Mouse (Mus musculus) forebrain, embryonic 11.5 days (tissue): ENCODE measurements at regions not wholly inside any gene's neighbourhood (a gene's known extent, or its start where the extent isn't known, plus 50 kb on each side); places are given as distances from the start of the nearest gene placed in this dataset.

Experiments used
- ATAC-seq: fragments of 200-750 bp; cut with Nextera tagmentation; replicated peaks from 2 replicates; pipeline ENCODE4 v1.8.0; 2017; ENCODE audit warnings: moderate TSS enrichment; ENCODE audit not compliant: low FRiP score
- DNase-seq: peaks from one replicate; pipeline ENCODE4 v3.0.0-alpha.2; 2017; ENCODE audit warnings: low spot score
- H3K27ac ChIP-seq: fragments of 300-500 bp; sonication (generic); 2 replicates; pipeline ENCODE4 v1.5.1; 2014; ENCODE audit warnings: low read depth, low read length
- H3K27me3 ChIP-seq: fragments of 300-500 bp; sonication (generic); 2 replicates; pipeline ENCODE4 v1.6.1; 2014; ENCODE audit warnings: mild to moderate bottlenecking, low read length, mixed read lengths; ENCODE audit not compliant: control insufficient read depth, insufficient read depth
- H3K36me3 ChIP-seq: fragments of 300-500 bp; sonication (generic); 2 replicates; pipeline ENCODE4 v1.6.1; 2014; ENCODE audit warnings: mild to moderate bottlenecking, low read length, moderate library complexity, mixed read lengths; ENCODE audit not compliant: control insufficient read depth, insufficient read depth
- H3K4me1 ChIP-seq: fragments of 300-500 bp; sonication (generic); replicated peaks from 2 replicates; pipeline ENCODE4 v1.6.1; 2014; ENCODE audit warnings: low read length, mixed read lengths; ENCODE audit not compliant: control insufficient read depth, insufficient read depth
- H3K4me2 ChIP-seq: fragments of 300-500 bp; sonication (generic); 2 replicates; pipeline ENCODE4 v1.6.1; 2014; ENCODE audit warnings: low read depth, mild to moderate bottlenecking, low read length, moderate library complexity, mixed read lengths; ENCODE audit not compliant: severe bottlenecking
- H3K4me3 ChIP-seq: fragments of 300-500 bp; sonication (generic); 2 replicates; pipeline ENCODE4 v1.5.1; 2014; ENCODE audit warnings: low read depth, low read length
- H3K9ac ChIP-seq: fragments of 300-500 bp; sonication (generic); 2 replicates; pipeline ENCODE4 v1.6.1; 2014; ENCODE audit warnings: low read length
- H3K9me3 ChIP-seq: fragments of 300-500 bp; sonication (generic); 2 replicates; pipeline ENCODE4 v1.6.1; 2016; ENCODE audit warnings: low read length, mixed read lengths; ENCODE audit not compliant: control insufficient read depth
- WGBS: fragments of 180-500 bp; shearing (Covaris S2); extraction: QIAGEN DNeasy Blood & Tissue Kit; methylation state at CpG from one replicate; pipeline ENCODE4 v1.1.7; 2014; 5-methylcytosine and 5-hydroxymethylcytosine counted together

DNA sequence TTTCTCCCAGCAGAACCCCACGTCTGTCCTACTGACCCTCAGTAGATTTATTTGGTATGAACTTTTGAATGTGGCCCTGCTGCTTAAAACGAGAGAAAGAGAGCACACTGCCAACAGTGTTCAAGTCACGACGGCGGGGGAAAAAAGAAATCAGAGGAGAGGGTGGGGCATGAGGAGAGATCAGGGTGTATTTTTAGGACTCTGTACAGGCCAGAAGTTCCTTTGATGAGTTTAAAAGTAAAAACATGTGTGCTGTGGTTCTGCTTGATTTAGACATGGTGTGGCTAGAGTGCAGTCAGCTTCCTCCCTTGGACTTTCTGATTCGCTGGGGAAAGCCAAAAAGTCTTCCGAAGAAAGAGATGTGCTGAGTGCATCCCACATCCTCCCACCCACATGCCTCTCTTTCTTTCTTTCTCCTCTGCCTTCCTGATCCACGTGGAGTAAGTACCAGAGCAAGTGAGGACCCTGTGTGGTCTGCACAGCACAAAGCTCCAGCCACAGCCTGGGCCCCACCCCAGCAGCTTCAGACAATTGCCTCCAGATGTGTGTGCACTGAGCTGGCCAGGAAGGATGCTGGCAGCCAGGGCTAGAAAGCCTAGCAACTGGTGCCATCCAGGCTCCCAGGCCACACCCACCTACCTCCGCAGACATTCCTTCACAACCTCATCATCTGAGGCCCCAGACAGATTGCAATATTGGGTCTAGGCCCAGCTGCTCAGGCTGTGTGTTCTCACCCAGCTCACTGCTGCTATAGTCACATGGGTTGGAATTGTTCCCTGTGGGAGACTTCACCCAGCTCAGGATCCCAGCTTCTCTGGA is 78.5 kb upstream of the Cdh5 start:
- no peaks in the 10 kb centered on the region for H3K27me3 ChIP-seq
- DNase-seq, result peak; percentile 57
- H3K4me1 ChIP-seq, result no peaks in the 10 kb centered on the region
- no peak overlapping the region for H3K27ac ChIP-seq
- no peak overlapping the region for H3K4me2 ChIP-seq
- WGBS, result 64% methylated on average over 9 of the region's 9 CpGs
- no peak for ATAC-seq
- no peak overlapping the region for H3K4me3 ChIP-seq
- no peak overlapping the region for H3K9ac ChIP-seq
- H3K9me3 ChIP-seq, result no peaks in the 10 kb centered on the region
- H3K36me3 ChIP-seq, result no peaks in the 10 kb centered on the region

DNA sequence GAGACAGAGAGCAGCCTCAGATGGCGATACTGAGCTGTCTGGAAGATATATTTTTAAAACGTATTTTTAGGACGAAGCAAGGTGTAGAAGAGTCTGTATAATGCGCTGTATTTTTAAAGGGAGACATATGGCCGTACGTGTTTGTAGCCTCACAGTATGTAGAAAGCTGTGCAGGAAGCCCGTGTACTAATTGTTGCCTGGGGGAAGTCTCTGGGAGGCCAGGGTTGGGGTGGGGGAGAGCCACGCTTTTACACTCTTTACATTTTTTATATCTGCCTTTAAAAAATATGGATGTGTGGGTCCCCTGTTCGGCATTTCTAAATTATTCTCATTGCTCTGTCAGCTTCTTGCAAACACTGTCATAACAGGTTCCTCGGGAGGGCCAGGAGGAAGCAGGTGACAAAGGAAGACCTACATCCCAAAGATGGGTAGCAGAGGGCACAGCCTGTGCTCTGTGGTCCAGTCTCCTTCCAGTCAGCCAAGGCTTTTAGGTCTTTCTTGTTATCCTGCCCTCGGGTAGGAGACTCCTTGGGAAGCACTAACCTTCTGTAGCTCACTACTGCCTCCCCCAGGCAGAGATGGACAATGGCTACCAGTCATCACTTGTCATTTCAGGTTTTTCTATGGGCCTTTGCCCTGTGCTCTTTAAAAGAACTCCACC is 74.1 kb upstream of the Cdh5 start:
- no peak overlapping the region for H3K4me3 ChIP-seq
- no peaks in the 10 kb centered on the region; the same call in 1 of the 2 replicates for H3K27me3 ChIP-seq
- H3K27ac ChIP-seq, result no peak overlapping the region
- ATAC-seq (0 out of 2 replicates have a peak, but pooled peaks have one; percentile 35), DNase-seq (peak; percentile 65)
- no peaks in the 10 kb centered on the region for H3K4me1 ChIP-seq
- H3K9ac ChIP-seq, result no peak overlapping the region
- 80% methylated on average over 11 of the region's 11 CpGs for WGBS
- no peaks in the 10 kb centered on the region for H3K36me3 ChIP-seq
- no peaks in the 10 kb centered on the region for H3K9me3 ChIP-seq
- H3K4me2 ChIP-seq, result no peak overlapping the region

DNA sequence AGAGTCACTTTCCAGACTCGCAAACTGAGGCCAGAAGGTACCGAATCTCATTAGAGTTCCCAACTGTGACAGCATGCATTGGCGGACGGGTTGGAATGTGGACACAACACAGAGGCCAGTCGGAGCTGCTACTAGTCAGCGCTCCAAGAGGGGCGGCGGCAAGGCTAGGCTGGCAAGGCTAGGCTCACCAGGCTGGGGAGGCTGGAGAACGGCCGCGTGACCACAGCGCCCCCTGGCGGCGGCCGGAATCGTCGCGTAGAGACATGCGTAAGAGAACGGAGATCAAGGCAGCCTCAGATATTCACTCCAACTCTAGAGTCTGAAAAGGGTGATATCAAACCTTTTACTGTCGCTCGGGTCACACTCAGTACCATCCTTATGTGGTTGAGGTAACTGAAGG is 72.8 kb upstream of the Cdh5 start:
- no peaks in the 10 kb centered on the region; the same call in 1 of the 2 replicates for H3K27me3 ChIP-seq
- H3K4me2 ChIP-seq, result peak overlapping the region; percentile 39
- no peak overlapping the region for H3K27ac ChIP-seq
- H3K36me3 ChIP-seq, result no peaks in the 10 kb centered on the region
- ATAC-seq, result peak; percentile 90
- H3K4me3 ChIP-seq, result no peak overlapping the region
- H3K4me1 ChIP-seq, result no peaks in the 10 kb centered on the region
- peak; percentile 93 for DNase-seq
- 3% methylated on average over 22 of the region's 22 CpGs for WGBS
- H3K9ac ChIP-seq, result no peak overlapping the region
- H3K9me3 ChIP-seq, result no peaks in the 10 kb centered on the region

DNA sequence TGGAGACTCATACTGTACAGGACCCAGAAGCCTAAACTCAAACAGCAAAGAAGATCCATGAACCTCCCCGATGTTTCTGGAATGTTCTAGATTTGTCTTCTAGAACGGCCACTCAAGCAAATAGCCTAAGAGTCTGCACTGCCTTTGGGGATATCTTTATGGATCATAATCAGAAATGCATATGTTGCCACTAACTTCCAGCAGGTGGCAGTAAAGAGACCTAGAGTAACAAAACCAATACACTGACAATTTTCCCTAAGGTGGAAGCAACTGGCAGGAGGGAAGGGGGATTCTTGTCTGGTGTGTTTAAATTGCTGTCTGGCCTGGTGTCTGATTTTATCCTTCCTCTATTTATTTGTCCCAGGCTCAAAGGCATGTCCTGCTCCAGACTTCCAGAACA is 69.2 kb upstream of the Cdh5 start:
- Histone ChIP-seq H3K4me2 (no peak overlapping the region), H3K4me3 (no peak overlapping the region), H3K4me1 (no peaks in the 10 kb centered on the region), H3K9me3 (no peaks in the 10 kb centered on the region), H3K36me3 (no peaks in the 10 kb centered on the region), H3K27me3 (no peaks in the 10 kb centered on the region; the same call in 1 of the 2 replicates), H3K9ac (no peak overlapping the region), H3K27ac (no peak overlapping the region)
- 93% methylated on average over 2 of the region's 2 CpGs for WGBS
- DNase-seq (no peak), ATAC-seq (no peak)

DNA sequence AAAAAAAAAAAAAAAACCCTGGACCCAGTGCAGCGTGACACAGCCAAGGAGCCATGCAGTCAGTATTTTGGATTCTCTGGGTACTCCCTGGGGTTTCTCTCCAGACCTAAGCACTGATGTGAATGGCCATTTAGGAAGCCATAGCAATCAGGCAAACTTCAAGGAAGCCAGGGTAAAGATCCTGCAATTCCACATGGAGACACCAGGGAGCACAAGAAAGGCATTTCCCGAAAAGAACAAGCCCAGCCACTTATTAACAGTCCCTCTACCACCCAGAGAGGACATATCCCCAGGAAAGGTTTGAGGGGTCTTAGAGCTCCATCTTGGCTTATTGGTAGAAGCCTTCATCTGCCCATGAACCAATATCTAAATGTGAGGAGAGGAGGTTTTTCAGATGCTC is 68.3 kb upstream of the Cdh5 start:
- H3K9ac ChIP-seq, result no peak overlapping the region
- no peak overlapping the region for H3K4me2 ChIP-seq
- no peak for DNase-seq
- no peaks in the 10 kb centered on the region; the same call in 1 of the 2 replicates for H3K27me3 ChIP-seq
- WGBS, result 56% methylated on average over 2 of the region's 2 CpGs
- H3K9me3 ChIP-seq, result no peaks in the 10 kb centered on the region
- no peak overlapping the region for H3K4me3 ChIP-seq
- H3K4me1 ChIP-seq, result no peaks in the 10 kb centered on the region
- no peaks in the 10 kb centered on the region for H3K36me3 ChIP-seq
- no peak for ATAC-seq
- H3K27ac ChIP-seq, result no peak overlapping the region

DNA sequence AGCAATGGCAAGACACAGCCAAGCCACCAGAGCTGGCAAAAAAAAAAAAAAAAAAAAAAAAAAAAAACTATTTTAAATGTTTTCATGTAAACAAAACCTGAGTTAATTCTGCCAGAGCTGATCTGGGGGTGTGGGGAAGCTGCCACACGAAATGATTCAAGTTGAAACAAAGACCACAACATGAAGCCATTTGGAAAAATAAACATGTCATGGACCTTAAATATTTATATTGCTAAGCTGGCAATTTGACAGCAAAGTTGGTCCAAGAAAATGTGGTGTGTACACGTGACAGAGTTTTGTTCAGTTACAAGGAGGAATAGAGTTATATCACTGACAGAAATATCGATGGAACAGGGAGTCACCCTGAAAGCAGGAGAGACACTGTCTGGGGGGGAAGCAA is 67.1 kb upstream of the Cdh5 start:
- DNase-seq (no peak), ATAC-seq (no peak)
- H3K4me1 ChIP-seq, result peaks cover 5% of the 10 kb centered on the region; the same call in 1 of the 2 replicates
- H3K9me3 ChIP-seq, result no peaks in the 10 kb centered on the region
- no peaks in the 10 kb centered on the region for H3K36me3 ChIP-seq
- no peak overlapping the region for H3K4me3 ChIP-seq
- no peaks in the 10 kb centered on the region for H3K27me3 ChIP-seq
- H3K4me2 ChIP-seq, result no peak overlapping the region
- H3K27ac ChIP-seq, result no peak overlapping the region
- WGBS, result 86% methylated on average over 3 of the region's 3 CpGs
- no peak overlapping the region for H3K9ac ChIP-seq

DNA sequence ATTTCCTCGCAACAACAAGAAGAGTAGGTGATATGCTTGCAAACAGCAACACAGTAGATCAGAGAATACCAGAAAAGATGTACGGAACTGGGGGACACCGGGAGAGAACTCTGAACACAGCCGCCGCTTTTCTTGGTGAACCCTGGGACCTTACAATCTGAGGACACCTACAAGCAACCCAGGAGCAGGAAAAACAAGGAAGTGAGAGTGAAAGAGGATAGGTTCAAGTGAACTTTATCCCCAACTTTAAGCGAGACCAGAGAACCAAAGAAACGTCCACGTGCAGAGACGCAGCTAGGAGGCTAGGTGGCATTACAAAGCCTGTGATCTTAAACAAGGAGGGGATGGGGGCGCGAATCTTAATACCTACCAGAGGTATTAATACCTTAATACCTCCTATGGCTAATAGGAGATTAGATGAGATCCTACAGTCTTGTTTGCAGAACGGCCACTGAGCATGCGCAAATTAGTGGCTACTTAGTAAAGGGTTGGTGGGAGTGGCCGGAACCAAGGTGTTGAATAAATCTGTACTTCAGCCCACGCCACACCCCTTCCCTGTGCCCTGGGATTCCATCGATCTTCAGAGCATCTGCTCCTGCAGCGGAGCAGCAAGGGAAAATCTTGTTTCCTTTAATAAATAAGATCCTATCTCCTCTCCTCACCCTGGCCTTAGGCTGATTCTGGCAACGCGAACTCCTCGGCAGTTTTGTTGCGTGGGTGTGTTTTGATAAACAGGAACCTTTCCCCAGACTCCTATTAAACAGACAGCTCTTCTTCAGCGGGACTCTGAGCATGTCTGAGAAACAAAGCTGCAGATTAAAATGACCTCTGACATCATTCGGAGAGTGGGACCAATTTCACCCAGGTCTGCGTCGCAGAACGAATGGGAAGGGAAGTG is 64.6 kb upstream of the Cdh5 start:
- H3K9me3 ChIP-seq, result no peaks in the 10 kb centered on the region
- H3K27me3 ChIP-seq, result no peaks in the 10 kb centered on the region
- H3K36me3 ChIP-seq, result no peaks in the 10 kb centered on the region
- ATAC-seq (no peak), DNase-seq (no peak)
- peaks cover 5% of the 10 kb centered on the region; the same call in 1 of the 2 replicates for H3K4me1 ChIP-seq
- WGBS, result 85% methylated on average over 26 of the region's 26 CpGs
- H3K4me3 ChIP-seq, result no peak overlapping the region
- H3K4me2 ChIP-seq, result no peak overlapping the region
- H3K27ac ChIP-seq, result no peak overlapping the region
- H3K9ac ChIP-seq, result no peak overlapping the region

DNA sequence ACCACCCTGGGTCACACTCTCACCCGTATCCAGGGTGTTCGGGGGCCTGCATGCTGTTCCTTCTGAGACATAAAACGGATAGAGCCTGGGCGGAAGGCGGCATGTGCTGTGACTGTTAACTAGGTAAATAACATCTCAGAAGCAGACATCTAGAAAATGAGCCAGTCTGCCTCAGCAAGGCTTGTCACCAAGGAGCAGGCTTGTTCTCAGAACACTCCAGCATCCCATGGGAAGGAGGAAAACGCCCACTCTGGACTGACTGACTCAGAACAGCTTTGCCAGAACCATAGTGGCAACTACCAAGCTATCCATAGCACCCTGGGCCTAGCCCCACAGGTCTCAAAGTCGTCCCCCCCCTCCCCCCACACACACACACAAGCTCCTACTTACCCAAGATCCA is 63.8 kb upstream of the Cdh5 start:
- H3K4me3 ChIP-seq, result no peak overlapping the region
- WGBS, result 87% methylated on average over 7 of the region's 7 CpGs
- no peaks in the 10 kb centered on the region for H3K27me3 ChIP-seq
- ATAC-seq (no peak), DNase-seq (no peak)
- H3K27ac ChIP-seq, result no peak overlapping the region
- no peak overlapping the region for H3K4me2 ChIP-seq
- no peaks in the 10 kb centered on the region for H3K9me3 ChIP-seq
- H3K9ac ChIP-seq, result no peak overlapping the region
- H3K4me1 ChIP-seq, result peaks cover 5% of the 10 kb centered on the region; the same call in 1 of the 2 replicates
- H3K36me3 ChIP-seq, result no peaks in the 10 kb centered on the region
